Mouse (Mus musculus): ENCODE results near the gene Ufsp2.

The Ufsp2 gene

GRCm38 (mm10) chr8:46022203-46022602, 46.9 kb downstream of the Ufsp2 start:
- no peak for DNase-seq

GRCm38 (mm10) chr8:46022758-46023157, 47.4 kb downstream of the Ufsp2 start:
- DNase-seq: no peak

- DNase-seq: no peak
These were observed 49.1 kb downstream of the Ufsp2 start for GRCm38 (mm10) chr8:46024392-46024791.

GRCm38 (mm10) chr8:46036217-46036616, 60.9 kb downstream of the Ufsp2 start:
- no peak for DNase-seq

GRCm38 (mm10) chr8:46039666-46040065, 64.3 kb downstream of the Ufsp2 start:
- no peak for DNase-seq

- DNase-seq: no peak
These were observed 64.9 kb downstream of the Ufsp2 start for GRCm38 (mm10) chr8:46040260-46040659.

Measured in cerebellum, postnatal 36 days (tissue).